Mouse (Mus musculus): ENCODE measurements at regions not wholly inside any gene's neighbourhood (a gene's known extent, or its start where the extent isn't known, plus 50 kb on each side); places are given as distances from the start of the nearest gene placed in this dataset.
A peak's percentile ranks its signal among the peaks of the same experiment; 100 is the strongest.

DNA sequence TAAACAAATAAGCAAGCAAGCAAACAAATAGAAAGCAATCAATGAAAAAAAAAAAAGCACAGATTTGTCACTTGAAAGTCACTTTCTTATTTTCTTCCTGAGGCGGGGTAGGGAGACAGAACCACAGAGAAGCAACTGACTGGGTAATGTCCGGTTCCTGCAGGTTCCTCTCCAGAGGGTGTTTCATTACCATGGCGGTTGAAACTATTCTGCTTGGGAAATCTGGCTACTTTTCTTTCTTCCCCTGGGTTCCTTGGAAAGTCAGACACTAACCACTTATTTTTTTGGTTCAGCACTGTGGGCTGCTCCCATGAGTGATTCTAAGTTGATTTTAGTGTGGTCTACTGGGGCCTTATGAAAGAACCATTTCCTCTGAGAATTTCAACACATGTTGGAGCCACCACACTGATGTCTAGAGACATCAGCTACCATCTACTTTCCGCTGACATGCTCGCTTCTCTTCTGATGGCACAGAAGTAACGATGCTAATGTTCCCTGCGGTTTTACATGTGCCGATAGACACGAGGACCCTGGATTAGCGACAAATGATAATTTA is 124.3 kb upstream of the L3mbtl4 start:
- 94% methylated on average over 10 of the region's 10 CpGs for WGBS
- Histone ChIP-seq H3K4me3 (replicated peaks; ENCODE audit: low read depth, low read length) (no peak overlapping the region), H3K36me3 (ENCODE audit: insufficient read depth, low read length) (no peaks in the 10 kb centered on the region), H3K4me1 (replicated peaks; ENCODE audit: insufficient read depth, low read length) (no peaks in the 10 kb centered on the region), H3K27me3 (ENCODE audit: insufficient read depth, low read length) (no peaks in the 10 kb centered on the region), H3K9me3 (replicated peaks; ENCODE audit: low read length) (no peaks in the 10 kb centered on the region), H3K27ac (no peak overlapping the region), H3K4me2 (ENCODE audit: low read length) (no peak overlapping the region), H3K9ac (ENCODE audit: low read depth, low read length) (no peak overlapping the region)
- ATAC-seq (replicated peaks; ENCODE audit: low FRiP score, low read depth) (no peak), DNase-seq (ENCODE audit: low spot score) (no peak)
- no peak for TF ChIP-seq CTCF (IDR thresholded peaks at IDR 0.05; ENCODE audit: low read depth)

DNA sequence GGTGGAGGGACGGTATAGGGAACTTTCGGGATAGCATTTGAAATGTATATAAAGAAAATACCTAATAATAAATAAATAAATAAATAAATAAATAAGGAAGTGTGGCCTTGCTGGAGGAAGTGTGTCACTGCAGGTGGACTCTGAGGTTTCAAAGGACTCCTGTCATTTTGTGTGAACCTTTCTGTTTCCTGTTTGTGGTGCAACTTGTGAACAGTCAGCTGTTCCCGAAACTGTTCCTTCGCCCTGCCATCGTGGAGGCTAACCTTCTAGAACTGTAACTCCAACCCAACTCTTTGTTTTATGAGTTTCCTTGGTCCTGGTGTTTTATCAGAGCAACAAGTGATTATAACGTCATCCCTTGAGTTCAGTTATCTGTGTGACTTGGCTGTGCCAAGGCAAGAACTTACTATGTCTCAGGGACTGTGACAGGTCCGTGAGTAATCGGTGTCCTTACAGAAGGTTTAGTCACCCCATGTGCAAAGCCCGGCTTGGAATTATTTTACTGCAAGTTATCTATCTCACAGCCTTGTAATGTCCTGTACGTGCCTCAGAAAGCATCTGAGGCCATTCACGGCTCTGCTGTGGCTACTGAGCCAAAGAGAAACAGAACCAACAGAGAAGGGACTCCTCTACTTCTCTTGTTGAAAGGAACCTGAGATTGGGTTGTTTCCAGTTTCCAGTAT is 121.0 kb upstream of the L3mbtl4 start:
- H3K36me3 ChIP-seq (ENCODE audit: insufficient read depth, low read length), result no peaks in the 10 kb centered on the region
- no peak for TF ChIP-seq CTCF (IDR thresholded peaks at IDR 0.05; ENCODE audit: low read depth)
- no peaks in the 10 kb centered on the region for H3K4me1 ChIP-seq (replicated peaks; ENCODE audit: insufficient read depth, low read length)
- ATAC-seq (replicated peaks; ENCODE audit: low FRiP score, low read depth), result no peak
- no peak overlapping the region for H3K9ac ChIP-seq (ENCODE audit: low read depth, low read length)
- H3K4me2 ChIP-seq (ENCODE audit: low read length), result no peak overlapping the region
- DNase-seq (ENCODE audit: low spot score), result no peak
- no peaks in the 10 kb centered on the region for H3K27me3 ChIP-seq (ENCODE audit: insufficient read depth, low read length)
- 90% methylated on average over 11 of the region's 11 CpGs for WGBS
- no peaks in the 10 kb centered on the region for H3K9me3 ChIP-seq (replicated peaks; ENCODE audit: low read length)
- no peak overlapping the region for H3K27ac ChIP-seq
- no peak overlapping the region for H3K4me3 ChIP-seq (replicated peaks; ENCODE audit: low read depth, low read length)

DNA sequence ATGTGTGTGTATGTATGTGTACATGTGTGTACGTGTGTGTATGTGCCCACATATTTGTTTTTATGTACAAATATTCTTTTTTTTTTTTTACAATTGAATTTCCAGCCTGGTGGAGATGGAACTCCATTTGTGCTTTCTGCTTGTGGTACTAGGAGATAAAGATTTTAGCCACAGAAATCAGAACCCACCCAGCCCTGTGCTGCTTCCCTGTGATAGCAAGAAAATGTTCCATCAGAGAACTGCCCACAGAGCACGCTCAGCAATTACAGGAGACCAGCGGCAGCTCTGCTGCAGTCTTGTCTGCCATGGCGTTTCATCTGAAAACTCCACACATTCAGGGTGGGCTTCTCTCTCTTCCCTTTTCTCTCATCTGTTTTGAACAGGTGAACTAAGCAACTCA is 118.7 kb upstream of the L3mbtl4 start:
- TF ChIP-seq CTCF (IDR thresholded peaks at IDR 0.05; ENCODE audit: low read depth), result no peak
- H3K9me3 ChIP-seq (replicated peaks; ENCODE audit: low read length), result no peaks in the 10 kb centered on the region
- H3K27ac ChIP-seq, result no peak overlapping the region
- ATAC-seq (replicated peaks; ENCODE audit: low FRiP score, low read depth) (no peak), DNase-seq (ENCODE audit: low spot score) (no peak)
- no peaks in the 10 kb centered on the region for H3K36me3 ChIP-seq (ENCODE audit: insufficient read depth, low read length)
- no peak overlapping the region for H3K4me2 ChIP-seq (ENCODE audit: low read length)
- WGBS, result 88% methylated on average over 4 of the region's 4 CpGs
- no peaks in the 10 kb centered on the region for H3K4me1 ChIP-seq (replicated peaks; ENCODE audit: insufficient read depth, low read length)
- H3K9ac ChIP-seq (ENCODE audit: low read depth, low read length), result no peak overlapping the region
- H3K27me3 ChIP-seq (ENCODE audit: insufficient read depth, low read length), result no peaks in the 10 kb centered on the region
- H3K4me3 ChIP-seq (replicated peaks; ENCODE audit: low read depth, low read length), result no peak overlapping the region

DNA sequence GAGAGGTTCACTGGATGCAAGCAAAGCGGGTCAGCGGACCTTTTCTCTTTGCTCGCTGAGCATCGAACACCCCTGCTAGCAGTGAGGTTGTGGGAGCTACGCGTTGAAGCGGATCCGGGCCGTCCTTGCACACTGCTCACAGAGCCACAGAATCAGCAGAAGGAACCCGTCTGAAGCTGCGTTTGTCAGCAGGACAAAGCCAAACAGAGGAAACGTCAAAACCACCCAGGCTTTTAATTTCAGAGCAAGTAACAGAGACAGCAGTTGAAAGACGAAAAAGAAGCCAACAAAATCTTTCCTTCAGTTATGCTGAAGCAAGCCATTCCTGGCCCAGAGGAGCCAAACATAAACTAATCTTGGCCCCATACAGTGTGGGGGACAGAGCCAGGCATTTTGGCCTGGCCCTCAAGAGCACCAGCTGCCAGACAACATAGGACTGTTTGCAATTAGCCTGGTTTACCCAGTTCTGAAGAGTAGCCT is 115.4 kb upstream of the L3mbtl4 start:
- H3K9ac ChIP-seq (ENCODE audit: low read depth, low read length), result no peak overlapping the region
- 45% methylated on average over 13 of the region's 13 CpGs for WGBS
- no peak overlapping the region for H3K4me3 ChIP-seq (replicated peaks; ENCODE audit: low read depth, low read length)
- no peaks in the 10 kb centered on the region for H3K4me1 ChIP-seq (replicated peaks; ENCODE audit: insufficient read depth, low read length)
- H3K4me2 ChIP-seq (ENCODE audit: low read length), result no peak overlapping the region
- no peak for TF ChIP-seq CTCF (IDR thresholded peaks at IDR 0.05; ENCODE audit: low read depth)
- H3K27ac ChIP-seq, result no peak overlapping the region; the same call in 1 of the 2 replicates
- H3K9me3 ChIP-seq (replicated peaks; ENCODE audit: low read length), result no peaks in the 10 kb centered on the region
- no peaks in the 10 kb centered on the region for H3K36me3 ChIP-seq (ENCODE audit: insufficient read depth, low read length)
- H3K27me3 ChIP-seq (ENCODE audit: insufficient read depth, low read length), result no peaks in the 10 kb centered on the region
- ATAC-seq (replicated peaks; ENCODE audit: low FRiP score, low read depth) (no peak), DNase-seq (ENCODE audit: low spot score) (peak; percentile 60)

DNA sequence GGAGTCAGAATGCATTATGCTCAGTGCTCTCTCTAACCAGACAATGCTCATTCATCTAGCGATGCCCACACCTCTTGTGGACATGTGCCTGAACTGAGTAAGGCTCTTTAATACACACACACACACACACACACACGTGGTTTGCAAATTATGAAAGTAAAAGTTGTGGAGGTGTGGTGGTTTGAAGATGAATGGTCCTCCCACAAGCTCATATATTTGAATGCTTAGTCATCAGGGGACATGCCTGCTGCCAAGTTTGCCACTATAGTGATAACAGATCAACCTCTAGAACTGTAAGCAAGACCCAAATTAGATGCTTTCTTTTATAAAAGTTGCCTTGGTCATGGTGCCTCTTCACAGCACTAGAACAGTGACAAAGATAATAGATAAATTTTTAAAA is 112.5 kb upstream of the L3mbtl4 start:
- DNase-seq (ENCODE audit: low spot score), result no peak
- no peaks in the 10 kb centered on the region for H3K27me3 ChIP-seq (ENCODE audit: insufficient read depth, low read length)
- no peak overlapping the region for H3K27ac ChIP-seq
- H3K4me1 ChIP-seq (replicated peaks; ENCODE audit: insufficient read depth, low read length), result no peaks in the 10 kb centered on the region; the same call in none of the 2 replicates
- H3K36me3 ChIP-seq (ENCODE audit: insufficient read depth, low read length), result no peaks in the 10 kb centered on the region
- no peak overlapping the region for H3K4me3 ChIP-seq (replicated peaks; ENCODE audit: low read depth, low read length)
- ATAC-seq (replicated peaks; ENCODE audit: low FRiP score, low read depth), result no peak
- H3K4me2 ChIP-seq (ENCODE audit: low read length), result no peak overlapping the region
- no peak for TF ChIP-seq CTCF (IDR thresholded peaks at IDR 0.05; ENCODE audit: low read depth)
- H3K9ac ChIP-seq (ENCODE audit: low read depth, low read length), result no peak overlapping the region
- WGBS, result 74% methylated on average over 2 of the region's 2 CpGs
- H3K9me3 ChIP-seq (replicated peaks; ENCODE audit: low read length), result no peaks in the 10 kb centered on the region

DNA sequence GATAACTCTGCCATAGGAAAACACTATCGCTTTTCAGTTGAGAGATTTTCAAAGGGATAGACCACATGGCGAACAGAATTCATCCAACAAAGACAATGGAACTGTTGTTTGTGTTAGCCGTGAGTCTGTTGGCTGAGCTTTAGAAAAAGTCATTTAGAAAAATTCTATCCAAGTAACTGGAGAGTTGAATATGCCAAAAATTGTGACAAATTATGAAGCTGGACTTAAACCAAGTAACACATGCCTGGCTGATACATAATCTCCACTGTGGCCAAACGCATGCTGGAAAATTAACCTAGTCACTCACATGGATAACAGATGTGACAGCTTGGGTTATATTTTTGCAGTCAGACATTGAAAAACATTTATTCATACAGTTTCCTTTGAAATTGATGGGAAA is 110.1 kb upstream of the L3mbtl4 start:
- Histone ChIP-seq H3K27ac (no peak overlapping the region), H3K9ac (ENCODE audit: low read depth, low read length) (no peak overlapping the region), H3K36me3 (ENCODE audit: insufficient read depth, low read length) (no peaks in the 10 kb centered on the region), H3K4me1 (replicated peaks; ENCODE audit: insufficient read depth, low read length) (no peaks in the 10 kb centered on the region; the same call in none of the 2 replicates), H3K9me3 (replicated peaks; ENCODE audit: low read length) (no peaks in the 10 kb centered on the region), H3K4me3 (replicated peaks; ENCODE audit: low read depth, low read length) (no peak overlapping the region), H3K4me2 (ENCODE audit: low read length) (no peak overlapping the region), H3K27me3 (ENCODE audit: insufficient read depth, low read length) (no peaks in the 10 kb centered on the region)
- 54% methylated on average over 4 of the region's 4 CpGs for WGBS
- DNase-seq (ENCODE audit: low spot score), result peak; percentile 33
- no peak for ATAC-seq (replicated peaks; ENCODE audit: low FRiP score, low read depth)
- TF ChIP-seq CTCF (IDR thresholded peaks at IDR 0.05; ENCODE audit: low read depth), result no peak
